Mouse (Mus musculus): ENCODE results near the gene Wwox.

Gene Wwox

DNA sequence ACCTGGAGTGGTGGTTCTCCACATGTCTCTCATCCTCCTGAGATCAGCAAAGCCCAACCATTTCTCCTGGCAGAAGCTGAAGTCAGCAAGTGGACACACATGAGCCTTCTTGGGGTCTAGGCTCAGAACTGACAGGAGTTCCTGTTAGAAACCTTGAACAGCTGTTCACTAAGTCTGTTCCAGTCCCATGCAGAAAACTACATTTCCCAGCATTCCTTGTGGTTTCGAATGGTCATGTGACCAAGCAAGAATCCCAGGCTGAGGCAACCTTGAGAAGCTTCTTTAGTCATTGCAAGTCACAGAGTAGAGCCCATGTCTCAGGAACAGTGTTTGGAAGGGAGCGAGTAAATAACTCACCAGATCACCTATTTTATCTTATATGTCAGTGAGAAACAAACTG lies 757.4 kb downstream of the Wwox start:
- no peak for DNase-seq

DNA sequence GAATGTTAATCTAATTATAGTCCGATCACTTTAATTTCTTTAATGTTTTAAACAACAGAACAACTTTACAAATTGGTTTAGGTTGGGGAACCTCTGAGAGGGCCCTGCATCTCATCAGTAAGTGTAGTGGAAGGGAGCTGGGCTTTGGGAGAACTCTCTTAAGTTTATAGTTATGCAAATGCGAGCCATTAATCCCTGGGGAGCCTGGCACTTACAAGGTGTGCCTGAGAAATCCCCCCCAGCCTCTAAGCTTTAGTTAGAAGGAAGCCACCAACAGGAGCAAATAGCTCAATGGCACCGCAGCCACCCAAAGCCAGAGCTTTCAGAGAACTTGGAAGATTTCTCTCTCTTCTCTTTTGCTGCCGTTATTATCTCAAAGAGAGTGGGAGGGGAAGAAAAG lies 759.7 kb downstream of the Wwox start:
- DNase-seq: no peak

DNA sequence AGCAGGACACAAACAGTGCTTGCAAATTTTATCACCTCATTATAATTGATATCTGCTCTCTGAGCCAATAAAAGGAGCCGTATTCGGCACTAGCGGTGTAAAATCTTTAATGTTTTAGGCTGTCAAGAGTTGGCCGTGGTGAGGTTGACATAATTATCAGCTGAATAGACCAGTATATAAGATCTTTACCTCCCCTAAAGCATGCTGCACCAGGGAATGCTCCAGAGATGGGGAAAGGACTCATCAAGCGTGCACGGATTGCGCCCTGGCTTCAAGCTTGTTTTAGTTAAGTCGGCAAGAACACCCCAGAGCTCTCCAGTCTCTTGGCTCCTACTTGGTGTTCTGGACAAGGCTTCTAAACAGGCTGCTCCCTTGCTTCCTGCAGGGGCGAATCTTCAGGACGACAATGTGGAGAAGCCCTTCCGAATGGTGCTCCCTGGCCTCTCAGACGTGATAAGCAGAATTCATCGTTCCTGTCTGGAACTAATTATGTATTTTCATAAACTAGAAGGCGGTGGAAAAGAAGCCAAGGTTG lies 760.2 kb downstream of the Wwox start:
- DNase-seq: no peak

DNA sequence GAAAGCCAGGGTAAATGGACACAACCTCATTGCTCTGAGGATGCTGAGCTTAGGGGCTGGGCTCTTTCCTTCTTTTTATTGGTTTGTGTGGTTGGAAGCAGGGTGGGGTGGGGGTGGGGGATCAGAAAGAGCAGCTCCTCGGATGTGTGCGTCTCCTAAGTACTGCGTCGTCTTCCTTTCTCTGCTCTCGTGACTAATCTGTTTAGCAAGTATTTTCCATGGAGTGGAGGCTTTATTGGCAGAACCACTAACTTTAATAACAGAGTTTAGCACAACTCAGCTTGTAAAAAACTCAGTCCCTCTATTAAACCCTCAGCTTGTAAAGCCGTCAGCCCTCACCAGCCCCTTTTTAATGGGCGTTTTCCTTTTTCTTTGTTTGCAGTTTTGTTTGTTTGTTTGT lies 762.3 kb downstream of the Wwox start:
- no peak for DNase-seq

DNA sequence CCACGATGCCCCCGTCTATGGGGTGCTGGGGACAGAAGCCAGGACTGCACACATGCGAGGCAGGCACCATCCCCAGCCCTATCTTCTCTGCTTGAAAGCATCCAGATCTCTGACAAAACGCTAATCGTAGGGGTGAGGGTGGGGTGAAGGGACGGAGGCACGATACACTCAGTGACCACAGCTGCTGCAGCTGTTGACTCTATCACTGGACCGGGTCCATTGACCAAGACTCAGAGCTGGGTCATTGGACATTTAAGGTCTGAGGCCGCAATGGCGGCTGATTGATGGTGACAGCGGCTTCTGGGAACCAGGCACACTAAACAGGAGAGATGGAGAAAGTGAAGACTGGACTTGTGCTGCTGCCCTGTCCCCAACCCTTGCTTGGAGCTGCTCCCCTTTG lies 768.0 kb downstream of the Wwox start:
- no peak for DNase-seq

DNA sequence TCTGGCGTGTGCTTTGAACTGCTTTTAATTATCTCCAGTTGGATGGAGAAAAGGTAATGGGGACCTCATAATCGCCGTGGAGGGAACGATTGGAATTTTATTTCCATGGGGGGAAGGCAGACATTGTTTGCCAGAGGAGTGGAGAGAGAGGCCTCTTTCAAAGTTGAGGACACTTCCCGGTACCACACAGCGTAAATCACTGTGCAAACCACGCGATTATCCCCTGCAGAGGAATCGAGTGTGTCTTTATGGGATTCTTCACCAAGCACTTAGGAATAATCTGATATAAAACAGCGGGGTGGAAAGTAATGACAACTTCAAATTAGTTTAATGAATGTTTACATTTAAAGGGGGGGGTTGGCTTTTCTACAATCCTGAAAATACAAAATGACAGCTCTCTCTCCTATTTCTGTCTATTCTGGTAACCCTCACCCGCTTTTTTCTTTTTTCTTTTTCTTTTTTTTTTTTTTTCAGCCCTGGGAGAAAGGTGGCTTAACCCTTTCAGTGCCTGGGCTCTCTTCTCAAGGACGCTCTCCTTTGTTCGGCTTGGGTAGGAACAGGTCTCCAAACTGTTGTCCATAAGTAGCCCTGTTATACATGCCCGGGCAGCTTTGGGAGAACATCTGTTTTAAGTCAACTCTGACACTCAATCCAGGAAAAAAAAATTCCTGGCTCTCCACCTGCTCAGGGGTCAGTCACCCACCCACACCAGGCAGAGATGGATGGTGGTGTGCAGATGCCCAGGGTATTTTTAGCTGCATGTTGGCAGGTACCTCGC lies 769.1 kb downstream of the Wwox start:
- DNase-seq: no peak

DNA sequence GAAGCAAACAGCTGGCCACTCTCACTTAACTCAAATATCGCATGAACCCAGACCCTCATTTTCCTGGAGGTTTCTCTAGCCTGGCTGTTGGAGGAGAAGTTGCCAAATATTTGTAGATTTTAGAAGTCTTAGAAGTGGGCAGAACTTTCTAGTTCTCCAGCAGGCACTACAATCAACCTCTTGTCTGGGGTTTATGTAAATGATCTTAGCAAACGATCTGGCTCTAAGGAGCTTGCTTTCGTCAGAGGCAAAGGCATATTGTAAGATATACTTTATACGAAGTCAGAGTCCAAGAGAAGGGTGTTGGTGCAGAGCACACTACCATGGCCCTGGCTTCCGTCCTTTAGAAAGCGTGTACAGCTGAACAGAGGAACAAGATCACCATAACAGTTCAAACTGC lies 770.6 kb downstream of the Wwox start:
- no peak for DNase-seq

DNA sequence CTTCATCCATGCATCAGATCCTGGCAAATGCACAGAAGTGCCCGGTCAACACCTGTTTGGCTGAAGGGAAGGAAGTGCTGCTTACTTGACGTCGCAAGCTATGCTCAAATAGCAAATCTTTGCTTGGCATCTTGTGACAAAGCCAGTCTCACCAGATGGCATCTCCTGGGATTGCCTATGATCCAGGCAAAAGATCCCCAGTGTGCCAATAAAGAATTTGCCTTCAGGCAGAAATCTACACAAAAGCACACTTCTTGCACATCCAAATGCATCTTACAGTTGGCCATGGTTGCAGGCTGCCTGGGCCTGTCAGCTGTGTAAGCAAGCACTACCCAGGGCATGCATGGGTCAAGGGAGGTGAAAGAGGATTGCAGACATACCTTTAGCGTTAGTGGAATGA lies 773.7 kb downstream of the Wwox start:
- DNase-seq: peak; percentile 22

DNA sequence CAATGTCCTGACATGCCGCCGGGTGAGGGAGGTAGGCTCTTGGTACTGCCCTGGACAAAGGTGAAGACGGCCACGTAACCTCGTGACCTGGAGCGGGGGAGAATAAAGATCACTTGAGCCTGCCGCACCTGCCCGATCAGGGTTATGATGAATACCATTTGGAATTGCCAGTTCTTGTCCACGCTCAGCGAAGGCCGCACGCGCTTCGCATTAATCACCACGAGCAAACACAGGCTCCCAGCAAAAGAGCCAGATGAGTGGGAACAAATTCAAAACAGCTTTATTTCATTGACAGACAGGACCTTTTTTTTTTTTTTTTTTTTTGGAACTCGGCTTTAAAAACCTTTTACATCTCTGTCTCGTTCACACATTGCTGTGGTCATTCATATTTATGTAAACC lies 775.4 kb downstream of the Wwox start:
- DNase-seq: no peak

DNA sequence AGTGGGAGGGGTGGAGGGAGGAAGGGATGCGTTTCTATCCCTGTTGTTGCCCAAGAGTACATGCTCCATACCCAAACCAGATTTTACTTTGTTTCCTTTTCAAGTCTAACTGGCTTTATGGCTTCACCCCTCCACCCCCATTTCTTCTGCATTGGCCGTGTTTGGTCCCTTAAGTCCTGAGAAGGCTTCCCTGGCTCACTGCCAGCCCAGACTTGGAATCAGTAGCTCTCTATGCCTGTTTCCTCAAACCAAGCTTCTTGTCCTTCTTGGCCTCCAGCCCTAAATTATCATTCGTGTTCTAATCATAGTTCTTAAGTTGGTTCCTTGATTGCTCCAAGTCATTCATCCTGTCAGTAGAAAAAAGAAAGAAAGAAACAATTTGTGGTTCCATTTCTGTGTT lies 777.3 kb downstream of the Wwox start:
- DNase-seq: no peak

DNA sequence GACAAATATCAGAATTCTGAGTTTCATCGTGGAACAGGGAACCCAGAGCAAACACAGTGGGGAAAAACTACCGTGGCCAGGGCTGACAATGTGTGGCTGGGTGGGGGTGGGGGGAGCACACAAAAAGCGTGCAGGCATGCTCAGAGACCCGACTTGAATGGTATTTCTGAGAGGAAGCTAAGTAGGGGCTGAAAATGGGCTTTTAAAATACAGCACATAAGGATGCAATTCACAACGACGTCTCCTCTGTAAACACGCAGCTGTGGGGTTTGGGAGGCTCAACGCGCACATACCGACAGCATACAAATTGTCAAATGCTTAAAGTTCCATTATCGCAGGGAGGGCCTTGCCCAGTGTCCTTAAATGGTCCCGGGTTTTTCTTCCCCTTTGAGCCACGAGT lies 783.1 kb downstream of the Wwox start:
- no peak for DNase-seq

DNA sequence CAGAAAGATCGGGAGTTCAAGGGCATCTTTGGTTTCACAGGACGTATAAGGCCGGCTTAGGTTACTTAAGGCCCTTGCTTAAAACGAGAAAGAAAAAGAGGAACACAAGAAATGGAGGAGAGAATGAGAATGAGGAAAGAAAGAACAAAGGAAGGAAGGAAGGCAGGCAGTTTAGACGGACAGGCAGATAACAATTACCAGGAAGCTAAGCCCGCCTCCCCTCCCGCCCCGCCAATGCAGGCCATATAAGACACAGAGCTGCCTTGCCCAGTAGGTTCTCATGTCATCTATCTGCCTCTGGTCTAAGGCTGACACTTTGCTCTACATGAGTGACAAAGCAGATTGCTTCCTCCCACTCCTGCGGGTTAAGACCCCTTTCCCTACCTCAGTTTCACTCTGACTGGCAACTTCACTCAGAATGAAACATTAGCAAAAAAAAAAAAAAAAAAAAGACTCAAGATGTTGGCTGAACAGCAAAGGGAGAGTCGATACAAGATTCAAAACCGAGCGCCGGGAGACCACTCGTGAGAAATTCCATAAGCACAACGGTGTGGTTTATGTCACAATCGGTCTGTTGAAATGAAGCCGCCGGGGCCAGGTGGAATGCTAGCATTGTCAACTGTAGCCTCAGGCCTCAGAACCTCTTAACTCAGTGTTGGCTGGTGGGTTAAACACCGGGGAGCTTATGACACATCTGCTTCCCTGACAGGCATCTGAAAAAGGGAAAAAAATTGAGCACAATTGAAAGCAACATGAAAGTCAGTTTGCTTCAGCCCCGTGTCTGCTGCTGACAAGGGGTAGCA lies 787.5 kb downstream of the Wwox start:
- DNase-seq: no peak

DNA sequence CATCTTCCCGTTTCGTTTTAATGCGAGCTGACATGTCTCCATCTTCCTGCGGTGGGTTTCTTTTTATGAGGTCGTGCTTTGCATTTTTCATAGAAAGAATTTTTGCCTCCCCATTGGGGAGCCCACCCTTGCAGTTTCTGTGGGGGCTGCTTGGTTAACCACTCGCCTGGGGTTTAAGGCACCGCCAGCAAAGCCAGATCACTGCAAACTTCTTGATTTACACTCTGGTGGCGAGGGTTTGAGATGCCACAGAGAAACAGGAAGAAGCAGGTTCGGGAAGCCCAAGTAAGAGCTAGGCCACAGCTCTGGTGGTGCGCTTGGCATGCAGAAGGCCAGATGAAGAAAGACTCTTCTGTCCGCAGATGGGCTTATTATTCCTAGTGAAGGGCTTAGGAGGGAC lies 789.4 kb downstream of the Wwox start:
- no peak for DNase-seq

DNA sequence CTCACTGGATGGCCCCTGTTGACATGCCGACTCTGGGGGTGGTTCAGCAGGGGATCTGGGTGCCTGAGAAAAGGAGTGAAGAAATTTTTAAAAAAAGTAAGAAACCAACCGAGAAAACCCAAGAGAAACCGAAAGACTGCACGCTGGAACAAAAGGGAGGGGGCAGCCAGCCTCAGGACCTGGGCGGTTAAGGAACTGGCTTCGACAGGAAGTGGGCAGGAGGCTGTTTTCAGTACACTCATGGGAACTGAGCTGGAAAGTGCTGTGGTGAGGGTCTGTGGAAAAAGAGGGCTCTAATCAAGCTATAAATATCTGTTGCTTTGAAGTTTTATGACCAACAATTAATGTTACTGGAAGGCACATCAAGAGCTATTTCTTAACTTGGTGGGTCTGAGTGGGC lies 794.6 kb downstream of the Wwox start:
- no peak for DNase-seq

DNA sequence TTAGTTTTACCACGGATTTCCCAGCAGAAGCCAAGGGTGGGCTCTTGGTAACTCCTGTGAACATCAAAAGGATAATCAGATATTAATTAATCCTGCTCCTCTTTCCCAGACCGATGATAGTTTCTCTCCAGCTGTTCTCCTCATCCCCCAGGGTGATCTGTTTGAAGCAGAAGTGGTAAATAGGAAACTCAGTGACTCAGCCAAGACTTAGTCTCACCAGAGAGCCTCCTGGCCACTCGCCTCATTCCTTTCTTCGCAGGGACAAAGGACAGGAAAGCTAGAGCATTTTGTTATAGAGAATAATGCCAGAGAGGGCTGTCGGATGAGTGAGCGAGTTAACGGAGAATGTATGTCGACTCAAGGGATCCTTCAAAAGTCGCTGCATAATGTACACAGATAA lies 798.1 kb downstream of the Wwox start:
- DNase-seq: no peak

DNA sequence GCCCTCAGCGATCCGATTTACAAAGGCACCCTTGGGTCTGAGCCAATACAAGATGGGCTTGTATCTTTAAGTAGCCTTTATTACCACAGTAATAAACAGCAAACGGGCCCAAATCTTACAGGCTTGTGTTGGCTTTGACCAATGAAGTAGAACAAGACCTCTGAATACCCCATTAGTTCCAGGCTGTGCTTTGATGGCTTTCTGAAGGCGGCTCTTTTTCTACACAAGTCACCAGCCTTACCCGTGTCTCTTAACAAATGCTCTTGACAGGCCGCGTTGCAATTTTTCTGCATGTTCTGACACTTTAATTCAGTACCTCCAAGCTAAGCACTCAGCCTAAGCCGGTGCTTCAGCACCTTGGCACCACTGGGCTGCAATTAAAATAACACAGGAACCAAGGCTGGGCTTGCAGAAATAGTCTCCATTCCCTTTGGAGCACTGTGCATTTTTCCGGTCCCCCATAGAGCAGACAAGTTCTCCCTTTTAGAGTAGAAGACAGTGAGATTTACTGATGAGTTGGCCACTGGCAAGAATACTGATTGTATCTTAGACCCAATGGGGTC lies 804.1 kb downstream of the Wwox start:
- DNase-seq: no peak

DNA sequence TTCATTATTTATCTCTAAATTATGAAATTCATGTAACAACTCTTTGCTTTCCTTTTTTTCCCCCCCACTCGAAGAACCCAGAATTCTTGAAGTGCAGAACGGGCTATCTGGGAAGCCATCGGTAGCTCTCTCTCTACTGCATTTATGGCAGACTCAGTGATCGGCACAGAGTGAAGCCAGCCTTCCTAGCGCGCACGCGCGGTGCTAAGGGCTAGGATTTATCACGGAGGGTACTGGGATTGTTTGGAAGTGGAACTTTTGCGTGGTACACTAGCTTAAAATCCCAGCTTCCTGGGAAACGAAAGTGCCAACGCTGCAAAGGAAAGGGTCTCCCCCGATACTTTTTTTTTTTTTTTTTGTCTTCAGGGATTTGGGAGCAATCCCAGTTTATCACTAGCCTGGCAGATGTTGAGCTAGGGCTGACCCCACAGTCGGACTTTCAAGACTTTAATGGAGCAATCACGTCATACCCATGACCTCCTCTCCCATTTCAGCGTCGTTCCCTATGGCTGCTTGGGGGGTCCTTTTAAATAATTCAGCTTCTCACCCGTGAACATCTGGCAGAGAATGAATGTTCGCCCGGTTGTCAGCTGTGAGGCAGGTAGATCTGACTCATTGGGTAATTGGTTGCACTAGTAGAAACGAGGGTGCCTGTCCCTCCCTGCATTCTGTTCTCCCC lies 810.4 kb downstream of the Wwox start:
- peak; percentile 10 for DNase-seq

DNA sequence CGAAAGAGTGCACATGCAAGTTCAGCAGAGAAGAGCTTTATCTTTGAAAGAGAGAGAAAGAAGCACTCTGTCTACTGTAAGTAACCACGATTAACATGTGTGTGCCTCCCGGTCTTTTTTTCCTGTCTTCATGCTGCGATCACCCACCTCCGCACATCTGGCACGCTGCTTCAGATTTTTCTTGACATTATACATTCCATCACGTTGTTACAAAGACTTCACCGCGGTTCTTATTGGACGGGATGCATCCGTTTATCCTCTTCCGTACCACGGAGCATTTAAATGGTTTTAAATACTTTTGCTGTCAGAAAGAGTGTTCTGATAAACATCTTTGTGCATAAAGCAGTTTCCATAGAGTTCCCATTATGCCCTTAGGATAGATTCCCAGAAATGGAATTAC lies 816.1 kb downstream of the Wwox start:
- no peak for DNase-seq

DNA sequence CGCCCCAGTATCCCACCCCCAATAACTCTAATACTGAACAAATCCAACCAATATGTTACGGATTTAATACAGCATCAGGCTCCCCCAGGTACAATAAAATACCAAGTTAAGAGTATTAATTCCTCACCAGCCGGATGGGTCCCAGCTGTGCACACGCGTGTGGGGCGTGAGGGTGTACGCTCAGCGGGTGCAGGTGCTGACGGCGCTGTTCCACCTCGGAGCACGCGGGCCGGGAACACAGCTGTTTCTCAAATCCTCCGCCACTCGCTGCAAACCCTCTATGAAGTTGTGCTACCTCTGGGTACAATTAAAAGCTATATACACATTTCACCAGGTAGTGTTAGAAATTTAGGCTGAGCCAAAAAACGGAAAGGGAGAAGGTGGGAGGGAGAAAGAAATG lies 818.0 kb downstream of the Wwox start:
- no peak for DNase-seq

DNA sequence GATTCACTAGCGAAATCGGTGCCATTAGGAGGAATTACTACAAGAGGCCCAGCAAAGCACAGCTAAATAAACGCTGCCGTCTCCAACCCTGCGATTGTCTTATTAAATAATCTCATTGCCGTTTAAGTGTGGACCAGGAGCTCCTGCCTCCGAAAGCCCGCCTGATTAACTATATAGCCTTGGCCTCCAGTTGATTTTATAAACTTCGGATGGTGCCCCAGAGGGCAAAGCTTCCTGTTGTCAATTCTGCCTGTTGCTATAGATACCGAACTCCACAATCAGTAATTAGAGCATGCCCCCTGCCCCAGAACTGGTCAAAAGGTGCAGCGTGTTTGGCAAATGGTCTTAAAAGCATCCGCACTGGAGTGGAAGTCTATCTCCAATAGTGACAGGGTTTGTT lies 820.4 kb downstream of the Wwox start:
- no peak for DNase-seq

DNA sequence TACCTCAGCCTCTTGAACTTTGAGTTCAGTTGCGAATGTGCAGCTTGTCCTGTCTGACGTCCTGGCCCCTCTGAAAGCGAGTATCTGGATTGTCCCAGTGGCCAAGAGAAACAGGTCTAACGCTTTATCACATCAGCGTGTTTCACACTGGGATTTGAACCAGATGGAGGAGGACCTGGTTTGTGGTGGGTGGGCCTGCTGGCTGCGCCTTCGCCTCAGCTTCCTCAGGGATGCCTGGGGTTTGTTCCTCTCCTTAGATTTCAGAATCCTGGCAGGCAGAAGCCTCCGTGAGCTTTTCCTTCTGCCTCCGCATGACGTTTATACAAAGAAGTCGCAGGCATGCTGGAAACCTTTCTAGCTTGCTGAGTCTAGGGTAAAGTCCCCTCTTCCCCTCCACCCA lies 827.7 kb downstream of the Wwox start:
- no peak for DNase-seq

DNA sequence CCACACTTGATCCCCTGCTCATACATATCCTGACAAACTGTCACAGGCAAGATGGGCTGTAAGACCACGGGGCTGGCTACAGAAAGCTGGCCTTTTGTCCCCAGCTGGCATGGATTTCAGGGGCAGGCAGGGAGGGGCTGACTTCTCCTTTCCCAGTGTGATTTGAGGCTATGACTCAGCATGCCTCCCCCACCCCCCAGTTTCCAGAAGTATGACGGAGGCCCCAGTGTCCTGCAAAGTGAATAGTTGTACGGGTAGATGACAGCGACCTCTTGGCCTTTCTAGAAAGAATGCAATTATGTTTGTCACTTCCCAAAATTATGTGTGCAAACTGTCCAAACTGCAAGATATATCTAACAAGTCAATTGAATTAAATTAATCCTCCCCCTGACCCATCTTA lies 830.1 kb downstream of the Wwox start:
- DNase-seq: no peak

DNA sequence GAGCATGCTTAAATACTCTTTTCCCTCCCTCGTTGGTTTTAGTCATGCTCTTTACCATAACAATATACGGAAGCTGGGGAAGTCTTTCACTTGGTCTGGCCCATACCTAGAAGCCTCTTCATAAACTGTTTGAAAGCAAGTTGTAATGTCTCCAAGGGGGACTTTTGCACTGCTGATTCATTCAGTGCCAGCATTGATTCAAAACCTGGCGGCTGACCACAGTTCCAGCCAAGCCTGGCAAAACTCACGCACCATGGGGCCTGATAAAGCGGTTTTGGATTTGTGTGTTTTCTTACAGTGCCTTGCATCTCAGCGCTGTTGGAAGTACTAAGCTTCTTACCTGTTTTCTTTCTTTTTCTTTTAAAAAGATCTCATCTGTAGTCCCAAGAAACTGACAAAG lies 834.5 kb downstream of the Wwox start:
- peak; percentile 5 for DNase-seq

Data from cerebellum, adult 9-10 months (tissue).